Mouse (Mus musculus) ES-E14 (cell line): ENCODE measurements around the gene Invs.

Experiments
- CHD2 ChIP-seq: IDR thresholded peaks from 2 replicates; pipeline ENCODE4 v1.6.1; 2014; ENCODE audit warnings: mild to moderate bottlenecking, low read depth, low read length, inconsistent platforms
- MAFK ChIP-seq: IDR thresholded peaks from 2 replicates; pipeline ENCODE4 v1.6.1; 2014; ENCODE audit warnings: mild to moderate bottlenecking, low read depth, low read length, inconsistent platforms; ENCODE audit not compliant: insufficient read depth
- ZC3H11A ChIP-seq: IDR thresholded peaks from 2 replicates; pipeline ENCODE4 v1.6.1; 2012; ENCODE audit warnings: low read depth, mild to moderate bottlenecking, inconsistent platforms, low read length, borderline replicate concordance

- no peak for TF ChIP-seq MAFK
- no peak for TF ChIP-seq ZC3H11A
- TF ChIP-seq CHD2, result no peak
Observed at GRCm38 (mm10) chr4:48403066-48403640, 123.6 kb downstream of the Invs start.
